Mouse (Mus musculus) hindbrain, embryonic 16.5 days (tissue): ENCODE measurements around the gene Mad2l2. TPM values are rescaled to one million over a fixed set of nuclear protein-coding genes. Genes with fewer than 3 reads are reported as not detected.

Source experiments
- ATAC-seq: fragments of 200-750 bp; cut with Nextera tagmentation; 2 replicates; pipeline ENCODE4 v1.8.0; 2017; ENCODE audit warnings: moderate TSS enrichment, moderate library complexity
- H3K27ac ChIP-seq: fragments of 300-500 bp; sonication (generic); 2 replicates; pipeline ENCODE4 v1.5.1; 2014; ENCODE audit warnings: low read depth, mild to moderate bottlenecking, control low read depth, low read length, moderate library complexity
- H3K27me3 ChIP-seq: fragments of 300-500 bp; sonication (generic); replicated peaks from 2 replicates; pipeline ENCODE4 v1.6.1; 2014; ENCODE audit warnings: low read length; ENCODE audit not compliant: control insufficient read depth, insufficient read depth
- H3K36me3 ChIP-seq: fragments of 300-500 bp; sonication (generic); 2 replicates; pipeline ENCODE4 v1.6.1; 2014; ENCODE audit warnings: mild to moderate bottlenecking, low read length, moderate library complexity, mixed read lengths; ENCODE audit not compliant: control insufficient read depth, insufficient read depth
- H3K4me1 ChIP-seq: fragments of 300-500 bp; sonication (generic); 2 replicates; pipeline ENCODE4 v1.6.1; 2014; ENCODE audit warnings: low read depth, low read length; ENCODE audit not compliant: control insufficient read depth, insufficient read depth
- H3K4me2 ChIP-seq: fragments of 300-500 bp; sonication (generic); 2 replicates; pipeline ENCODE4 v1.6.1; 2014; ENCODE audit warnings: mild to moderate bottlenecking, low read length, control low read depth, moderate library complexity
- H3K4me3 ChIP-seq: fragments of 300-500 bp; sonication (generic); 2 replicates; pipeline ENCODE4 v1.5.1; 2014; ENCODE audit warnings: mild to moderate bottlenecking, low read length, control low read depth, moderate library complexity
- H3K9ac ChIP-seq: fragments of 300-500 bp; sonication (generic); 2 replicates; pipeline ENCODE4 v1.6.1; 2014; ENCODE audit warnings: low read depth, mild to moderate bottlenecking, control low read depth, low read length, moderate library complexity
- H3K9me3 ChIP-seq: fragments of 300-500 bp; sonication (generic); 2 replicates; pipeline ENCODE4 v1.6.1; 2014; ENCODE audit warnings: mild to moderate bottlenecking, low read length, moderate library complexity; ENCODE audit not compliant: control insufficient read depth
- WGBS: fragments of 180-500 bp; shearing (Covaris S2); extraction: QIAGEN DNeasy Blood & Tissue Kit; methylation state at CpG from one replicate; pipeline ENCODE4 v1.1.7; 2014; 5-methylcytosine and 5-hydroxymethylcytosine counted together
- polyA plus RNA-seq: library from polyadenylated mRNA; unstranded; fragments of >200 nt; fragmentation: Nextera tagmentation; extraction: Ambion mirVana; gene quantifications from 2 replicates; pipeline ENCODE4 v1.2.1, GENCODE M21; 2015

Mad2l2 gene
- polyA plus RNA-seq, 1 experiment from 2014 or later = 98.0 TPM

- H3K27me3 ChIP-seq = peaks cover 34% of the 10 kb centered on the region
- peak within 1 kb of the TSS; percentile 84 for H3K27ac ChIP-seq
- peaks cover 27% of the 10 kb centered on the region for H3K4me1 ChIP-seq
- ATAC-seq = peak; percentile 75
- peak within 1 kb of the TSS; percentile 95 for H3K4me2 ChIP-seq
- H3K4me3 ChIP-seq = peak within 1 kb of the TSS; percentile 62
- no peaks in the 10 kb centered on the region for H3K9me3 ChIP-seq
- peak within 1 kb of the TSS; percentile 79 for H3K9ac ChIP-seq
- H3K36me3 ChIP-seq = peaks cover 14% of the 10 kb centered on the region
- 1% methylated on average over 42 of the region's 43 CpGs for WGBS
Observed at GRCm38 (mm10) chr4:148160436-148161390, 30.5 kb downstream of the Mad2l2 start, which contains the start of the genes Fbxo44 and Fbxo2. Fbxo44 (minus strand) TSS chr4:148160482. Fbxo2 (plus strand) TSS chr4:148160621.

- peak overlapping the region; percentile 28 for H3K9ac ChIP-seq
Observed at GRCm38 (mm10) chr4:148164002-148164439, 33.8 kb downstream of the Mad2l2 start.

GRCm38 (mm10) chr4:148164461-148164860 lies 34.3 kb downstream of the Mad2l2 start:
- peaks cover 41% of the 10 kb centered on the region for H3K27me3 ChIP-seq
- H3K4me2 ChIP-seq = peak overlapping the region; percentile 57
- WGBS = 2% methylated on average over 15 of the region's 16 CpGs
- peaks cover 22% of the 10 kb centered on the region for H3K4me1 ChIP-seq
- ATAC-seq = no peak
- H3K4me3 ChIP-seq = peak overlapping the region; percentile 31
- no peaks in the 10 kb centered on the region for H3K36me3 ChIP-seq
- no peak overlapping the region for H3K27ac ChIP-seq
- peak overlapping the region; percentile 28 for H3K9ac ChIP-seq
- no peaks in the 10 kb centered on the region for H3K9me3 ChIP-seq

More at GRCm38 (mm10) chr4:148164002-148164439, 33.8 kb downstream of the Mad2l2 start:
- peaks cover 22% of the 10 kb centered on the region for H3K4me1 ChIP-seq
- H3K36me3 ChIP-seq = no peaks in the 10 kb centered on the region
- no peaks in the 10 kb centered on the region for H3K9me3 ChIP-seq
- under 1% methylated on average over 25 of the region's 29 CpGs for WGBS
- no peak overlapping the region for H3K27ac ChIP-seq
- peak overlapping the region; percentile 31 for H3K4me3 ChIP-seq
- ATAC-seq = no peak
- peak overlapping the region; percentile 57 for H3K4me2 ChIP-seq
- H3K27me3 ChIP-seq = peaks cover 41% of the 10 kb centered on the region

GRCm38 (mm10) chr4:148165551-148165950 lies 35.4 kb downstream of the Mad2l2 start:
- peaks cover 44% of the 10 kb centered on the region for H3K27me3 ChIP-seq
- 0 out of 2 replicates have a peak overlapping the region, but pooled peaks have one; percentile 4 for H3K9ac ChIP-seq
- WGBS = 2% methylated on average over 17 of the region's 17 CpGs
- peak overlapping the region; percentile 51; the same call in 1 of the 2 replicates for H3K27ac ChIP-seq
- no peaks in the 10 kb centered on the region for H3K36me3 ChIP-seq
- peak overlapping the region; percentile 24; the same call in 1 of the 2 replicates for H3K4me2 ChIP-seq
- H3K9me3 ChIP-seq = no peaks in the 10 kb centered on the region
- ATAC-seq = no peak
- H3K4me1 ChIP-seq = peaks cover 22% of the 10 kb centered on the region
- H3K4me3 ChIP-seq = no peak overlapping the region

- peaks cover 15% of the 10 kb centered on the region for H3K4me1 ChIP-seq
- ATAC-seq = peak; percentile 89
- H3K27me3 ChIP-seq = peaks cover 39% of the 10 kb centered on the region
- H3K9ac ChIP-seq = peak overlapping the region; percentile 28; the same call in 1 of the 2 replicates
- no peaks in the 10 kb centered on the region for H3K36me3 ChIP-seq
- no peak overlapping the region for H3K4me3 ChIP-seq
- 5% methylated on average over 10 of the region's 10 CpGs for WGBS
- no peaks in the 10 kb centered on the region for H3K9me3 ChIP-seq
- peak overlapping the region; percentile 78 for H3K27ac ChIP-seq
- peak overlapping the region; percentile 39 for H3K4me2 ChIP-seq
Observed at GRCm38 (mm10) chr4:148166431-148166830, 36.2 kb downstream of the Mad2l2 start.

GRCm38 (mm10) chr4:148166986-148167385 lies 36.8 kb downstream of the Mad2l2 start:
- Histone ChIP-seq H3K9me3 (no peaks in the 10 kb centered on the region), H3K36me3 (no peaks in the 10 kb centered on the region), H3K4me1 (peaks cover 15% of the 10 kb centered on the region), H3K4me2 (peak overlapping the region; percentile 39), H3K4me3 (no peak overlapping the region), H3K27ac (peak overlapping the region; percentile 78), H3K9ac (peak overlapping the region; percentile 28; the same call in 1 of the 2 replicates), H3K27me3 (peaks cover 35% of the 10 kb centered on the region)
- 14% methylated on average over 4 of the region's 4 CpGs for WGBS
- peak; percentile 12; the same call in 1 of the 2 replicates for ATAC-seq

GRCm38 (mm10) chr4:148168287-148168686 lies 38.1 kb downstream of the Mad2l2 start:
- H3K27ac ChIP-seq = no peak overlapping the region
- no peaks in the 10 kb centered on the region for H3K36me3 ChIP-seq
- H3K4me1 ChIP-seq = peaks cover 14% of the 10 kb centered on the region
- no peak overlapping the region for H3K9ac ChIP-seq
- no peaks in the 10 kb centered on the region for H3K9me3 ChIP-seq
- H3K4me2 ChIP-seq = no peak overlapping the region
- WGBS = 24% methylated on average over 7 of the region's 7 CpGs
- no peak overlapping the region for H3K4me3 ChIP-seq
- ATAC-seq = no peak
- peaks cover 27% of the 10 kb centered on the region for H3K27me3 ChIP-seq

- Histone ChIP-seq H3K27me3 (peaks cover 21% of the 10 kb centered on the region), H3K4me1 (peaks cover 15% of the 10 kb centered on the region), H3K9ac (no peak overlapping the region), H3K9me3 (no peaks in the 10 kb centered on the region), H3K4me2 (no peak overlapping the region), H3K4me3 (no peak overlapping the region), H3K27ac (no peak overlapping the region), H3K36me3 (no peaks in the 10 kb centered on the region)
- WGBS = 21% methylated on average over 15 of the region's 15 CpGs
- ATAC-seq = no peak
Observed at GRCm38 (mm10) chr4:148169586-148169985, 39.4 kb downstream of the Mad2l2 start.

- WGBS = 0% methylated on average over 2 of the region's 2 CpGs
- ATAC-seq = no peak
- H3K4me1 ChIP-seq = peaks cover 17% of the 10 kb centered on the region
Observed at GRCm38 (mm10) chr4:148170842-148171241, 40.7 kb downstream of the Mad2l2 start.

More at GRCm38 (mm10) chr4:148170842-148171241, 40.7 kb downstream of the Mad2l2 start:
- no peaks in the 10 kb centered on the region for H3K9me3 ChIP-seq
- no peak overlapping the region for H3K9ac ChIP-seq
- no peak overlapping the region for H3K4me3 ChIP-seq
- no peak overlapping the region for H3K27ac ChIP-seq
- no peaks in the 10 kb centered on the region for H3K36me3 ChIP-seq
- peaks cover 9% of the 10 kb centered on the region for H3K27me3 ChIP-seq
- no peak overlapping the region for H3K4me2 ChIP-seq
